Mouse (Mus musculus) neutrophil, adult 65 days (primary cell): ENCODE data around the gene Lep. TPM values are rescaled to one million over a fixed set of nuclear protein-coding genes. Genes with fewer than 3 reads are reported as not detected.

ENCODE experiments used
- total RNA-seq: library from RNA; stranded (reverse); gene quantifications from 2 replicates; pipeline ENCODE4 v1.2.4, GENCODE M21; 2023

The Lep gene
- not detected in 2 replicates for total RNA-seq

DNA sequence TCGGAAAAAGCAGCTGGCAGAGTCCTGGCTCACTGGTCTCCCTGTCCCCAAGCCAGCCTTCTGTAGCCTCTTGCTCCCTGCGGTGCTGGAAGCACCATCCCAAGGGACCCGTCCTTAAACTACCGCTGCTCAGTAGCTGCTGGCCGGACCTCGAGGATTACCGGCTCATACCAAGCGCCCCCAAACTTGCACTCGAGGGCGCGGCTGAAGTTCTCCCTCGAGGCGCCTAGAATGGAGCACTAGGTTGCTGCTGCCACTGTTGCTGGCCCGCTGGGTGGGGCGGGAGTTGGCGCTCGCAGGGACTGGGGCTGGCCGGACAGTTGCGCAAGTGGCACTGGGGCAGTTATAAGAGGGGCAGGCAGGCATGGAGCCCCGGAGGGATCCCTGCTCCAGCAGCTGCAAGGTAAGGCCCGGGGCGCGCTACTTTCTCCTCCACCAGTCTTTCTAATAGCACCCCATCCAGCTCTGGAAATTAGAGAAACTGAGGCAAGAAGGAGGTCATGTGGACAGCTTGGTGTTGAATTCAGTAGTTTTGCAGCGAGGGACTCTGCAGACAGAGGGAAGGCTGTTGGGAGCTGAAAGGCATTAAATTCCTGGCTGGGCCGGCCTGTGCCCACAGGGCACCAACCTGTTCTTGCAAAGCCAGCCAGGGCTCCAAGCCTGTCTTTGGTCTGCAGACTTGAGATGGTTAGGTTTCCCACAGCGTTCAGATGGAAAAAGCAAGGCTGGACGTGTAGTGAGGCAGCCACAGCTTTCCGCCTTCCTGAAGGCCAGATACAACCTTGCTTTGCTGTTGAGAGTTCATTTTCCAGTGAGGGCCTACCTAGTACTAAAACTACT, at the start of gene Lep:
Lep (plus strand) TSS at position 375 of the 840 bp plus-strand sequence.

Other genes with a start within 250 kb of the Lep start
- gene Lrrc4, start 228.5 kb upstream of the Lep start, total RNA-seq: not detected in 2 replicates
- 23.3 and 25.5 TPM in 2 replicates for gene Rbm28, start 104.8 kb downstream of the Lep start, total RNA-seq
- not detected in 2 replicates for gene Prrt4, start 119.4 kb downstream of the Lep start, total RNA-seq
- gene Impdh1, start 156.1 kb downstream of the Lep start, total RNA-seq: 21.5 and 28.5 TPM in 2 replicates
- gene Hilpda, start 212.3 kb downstream of the Lep start, total RNA-seq: 5.3 and 9.7 TPM in 2 replicates
- gene Fam71f2, start 219.4 kb downstream of the Lep start, total RNA-seq: not detected in 2 replicates